Mouse (Mus musculus) lung, postnatal 0 days (tissue): ENCODE data around the gene Ago3. TPM values are rescaled to one million over a fixed set of nuclear protein-coding genes. Genes with fewer than 3 reads are reported as not detected.

ENCODE experiments used
- ATAC-seq: fragments of 200-750 bp; cut with Nextera tagmentation; 2 replicates; pipeline ENCODE4 v1.8.0; 2017; ENCODE audit warnings: moderate library complexity
- DNase-seq: peaks from one replicate; pipeline ENCODE4 v3.0.0-alpha.2; 2016; ENCODE audit warnings: low spot score
- H3K27ac ChIP-seq: fragments of 300-500 bp; sonication (generic); 2 replicates; pipeline ENCODE4 v1.5.1; 2014; ENCODE audit warnings: antibody characterized with exemption, mild to moderate bottlenecking, low read length, mixed read lengths
- H3K27me3 ChIP-seq: fragments of 300-500 bp; sonication (generic); replicated peaks from 2 replicates; pipeline ENCODE4 v1.6.1; 2014; ENCODE audit warnings: low read length, mixed read lengths; ENCODE audit not compliant: insufficient read depth
- H3K36me3 ChIP-seq: fragments of 300-500 bp; sonication (generic); 2 replicates; pipeline ENCODE4 v1.6.1; 2014; ENCODE audit warnings: low read length, mixed read lengths; ENCODE audit not compliant: insufficient read depth
- H3K4me1 ChIP-seq: fragments of 300-500 bp; sonication (generic); 2 replicates; pipeline ENCODE4 v1.6.1; 2014; ENCODE audit warnings: antibody characterized with exemption, low read depth, low read length, mixed read lengths; ENCODE audit not compliant: insufficient read depth
- H3K4me2 ChIP-seq: fragments of 300-500 bp; sonication (generic); replicated peaks from 2 replicates; pipeline ENCODE4 v1.6.1; 2014; ENCODE audit warnings: low read depth, mild to moderate bottlenecking, low read length, moderate library complexity, mixed read lengths
- H3K4me3 ChIP-seq: fragments of 300-500 bp; sonication (generic); 2 replicates; pipeline ENCODE4 v1.5.1; 2014; ENCODE audit warnings: low read depth, low read length
- H3K9ac ChIP-seq: fragments of 300-500 bp; sonication (generic); replicated peaks from 2 replicates; pipeline ENCODE4 v1.6.1; 2014; ENCODE audit warnings: low read depth, mild to moderate bottlenecking
- H3K9me3 ChIP-seq: fragments of 300-500 bp; sonication (generic); 2 replicates; pipeline ENCODE4 v1.6.1; 2016; ENCODE audit warnings: low read length, mixed read lengths
- CTCF ChIP-seq: IDR thresholded peaks from 2 replicates; pipeline ENCODE4 v1.5.1; 2016; ENCODE audit warnings: antibody characterized with exemption, mild to moderate bottlenecking
- EP300 ChIP-seq: IDR thresholded peaks from 2 replicates; pipeline ENCODE4 v1.6.1; 2016; ENCODE audit warnings: antibody characterized with exemption, mild to moderate bottlenecking, control low read depth
- WGBS: fragments of 180-500 bp; shearing (Covaris S2); extraction: QIAGEN DNeasy Blood & Tissue Kit; methylation state at CpG from one replicate; pipeline ENCODE4 v1.1.7; 2014; 5-methylcytosine and 5-hydroxymethylcytosine counted together
- polyA plus RNA-seq: library from polyadenylated mRNA; unstranded; fragments of >200 nt; fragmentation: Nextera tagmentation; extraction: Ambion mirVana; gene quantifications from 2 replicates; pipeline ENCODE4 v1.2.1, GENCODE M21; 2015

Gene Ago3
- polyA plus RNA-seq, 1 experiment from 2014 or later = 8.6 TPM

- DNase-seq (no peak), ATAC-seq (no peak)
- Histone ChIP-seq H3K36me3 (no peaks in the 10 kb centered on the region), H3K4me3 (no peak overlapping the region), H3K9me3 (no peaks in the 10 kb centered on the region), H3K9ac (no peak overlapping the region), H3K4me2 (no peak overlapping the region), H3K27me3 (peaks cover 14% of the 10 kb centered on the region; the same call in 1 of the 2 replicates), H3K4me1 (peaks cover 4% of the 10 kb centered on the region; the same call in 1 of the 2 replicates), H3K27ac (no peak overlapping the region)
- TF ChIP-seq CTCF = no peak
- TF ChIP-seq EP300 = no peak
- 87% methylated on average over 8 of the region's 8 CpGs for WGBS
Observed at GRCm38 (mm10) chr4:126290314-126290713, 139.0 kb downstream of the Ago3 start.

- Histone ChIP-seq H3K27ac (no peak overlapping the region), H3K4me1 (peaks cover 4% of the 10 kb centered on the region; the same call in 1 of the 2 replicates), H3K4me2 (no peak overlapping the region), H3K9me3 (no peaks in the 10 kb centered on the region), H3K4me3 (no peak overlapping the region), H3K9ac (no peak overlapping the region), H3K36me3 (no peaks in the 10 kb centered on the region), H3K27me3 (peaks cover 21% of the 10 kb centered on the region; the same call in 1 of the 2 replicates)
- TF ChIP-seq EP300 (no peak), CTCF (no peak)
- ATAC-seq (no peak), DNase-seq (no peak)
- WGBS = 30% methylated on average over 17 of the region's 17 CpGs
Observed at GRCm38 (mm10) chr4:126288085-126288666, 141.2 kb downstream of the Ago3 start.

GRCm38 (mm10) chr4:126287302-126287995 is 141.9 kb downstream of the Ago3 start:
- no peak overlapping the region for H3K4me3 ChIP-seq
- H3K27ac ChIP-seq = no peak overlapping the region
- WGBS = 29% methylated on average over 11 of the region's 11 CpGs
- no peak overlapping the region for H3K4me2 ChIP-seq
- DNase-seq = peak; percentile 18
- H3K27me3 ChIP-seq = peaks cover 21% of the 10 kb centered on the region; the same call in 1 of the 2 replicates
- H3K9ac ChIP-seq = no peak overlapping the region
- TF ChIP-seq CTCF (no peak), EP300 (no peak)
- no peaks in the 10 kb centered on the region for H3K9me3 ChIP-seq
- peaks cover 4% of the 10 kb centered on the region; the same call in 1 of the 2 replicates for H3K4me1 ChIP-seq
- peak; percentile 36; the same call in 1 of the 2 replicates for ATAC-seq
- no peaks in the 10 kb centered on the region for H3K36me3 ChIP-seq

- H3K27ac ChIP-seq = no peak within 1 kb of the TSS
- peak within 1 kb of the TSS; percentile 38 for H3K4me3 ChIP-seq
- no peak for TF ChIP-seq EP300
- TF ChIP-seq CTCF = no peak
- no peak for DNase-seq
- H3K36me3 ChIP-seq = no peaks in the 10 kb centered on the region
- ATAC-seq = peak; percentile 81
- WGBS = 1% methylated on average over 42 of the region's 42 CpGs
- H3K4me1 ChIP-seq = peaks cover 4% of the 10 kb centered on the region; the same call in 1 of the 2 replicates
- peaks cover 21% of the 10 kb centered on the region; the same call in 1 of the 2 replicates for H3K27me3 ChIP-seq
- H3K9me3 ChIP-seq = no peaks in the 10 kb centered on the region
- peak within 1 kb of the TSS; percentile 78 for H3K4me2 ChIP-seq
- H3K9ac ChIP-seq = no peak within 1 kb of the TSS
Observed at GRCm38 (mm10) chr4:126286492-126286891, 142.9 kb downstream of the Ago3 start, which contains the start of gene Col8a2. Col8a2 (plus strand) TSS chr4:126286793.

GRCm38 (mm10) chr4:126283582-126283981 is 145.8 kb downstream of the Ago3 start:
- H3K36me3 ChIP-seq = no peaks in the 10 kb centered on the region
- DNase-seq (no peak), ATAC-seq (no peak)
- H3K4me1 ChIP-seq = peaks cover 4% of the 10 kb centered on the region; the same call in 1 of the 2 replicates
- H3K9me3 ChIP-seq = no peaks in the 10 kb centered on the region
- H3K4me3 ChIP-seq = no peak overlapping the region
- TF ChIP-seq EP300 = no peak
- H3K9ac ChIP-seq = no peak overlapping the region
- H3K27ac ChIP-seq = no peak overlapping the region
- peaks cover 21% of the 10 kb centered on the region; the same call in 1 of the 2 replicates for H3K27me3 ChIP-seq
- WGBS = 77% methylated on average over 8 of the region's 8 CpGs
- no peak overlapping the region for H3K4me2 ChIP-seq

- 59% methylated on average over 9 of the region's 9 CpGs for WGBS
Observed at GRCm38 (mm10) chr4:126281706-126282105, 147.7 kb downstream of the Ago3 start.

More at GRCm38 (mm10) chr4:126281706-126282105, 147.7 kb downstream of the Ago3 start:
- H3K4me3 ChIP-seq = no peak overlapping the region
- DNase-seq (no peak), ATAC-seq (no peak)
- H3K9me3 ChIP-seq = no peaks in the 10 kb centered on the region
- H3K4me1 ChIP-seq = peaks cover 4% of the 10 kb centered on the region; the same call in 1 of the 2 replicates
- TF ChIP-seq CTCF (no peak), EP300 (no peak)
- H3K36me3 ChIP-seq = no peaks in the 10 kb centered on the region
- H3K27me3 ChIP-seq = peaks cover 19% of the 10 kb centered on the region; the same call in 1 of the 2 replicates
- no peak overlapping the region for H3K27ac ChIP-seq
- H3K4me2 ChIP-seq = no peak overlapping the region
- no peak overlapping the region for H3K9ac ChIP-seq

Other genes starting within 250 kb of the Ago3 start
- gene Thrap3, start 226.8 kb downstream of the Ago3 start, polyA plus RNA-seq = 98.6 and 112 TPM in 2 replicates
- gene Map7d1, start 173.2 kb downstream of the Ago3 start, polyA plus RNA-seq = 27.2 and 33.3 TPM in 2 replicates
- 95.9 and 97.9 TPM in 2 replicates for gene Trappc3, start 167.2 kb downstream of the Ago3 start, polyA plus RNA-seq
- 1.4 and 1.9 TPM in 2 replicates for gene Col8a2, start 142.8 kb downstream of the Ago3 start, polyA plus RNA-seq
- 40.9 and 42.1 TPM in 2 replicates for gene Adprhl2, start 107.9 kb downstream of the Ago3 start, polyA plus RNA-seq
- gene Tekt2, start 103.9 kb downstream of the Ago3 start, polyA plus RNA-seq = 14.6 and 15.7 TPM in 2 replicates
- gene Ago1, start 39.0 kb upstream of the Ago3 start, polyA plus RNA-seq = 5.4 and 5.7 TPM in 2 replicates
- gene Ago4, start 103.9 kb upstream of the Ago3 start, polyA plus RNA-seq = 5.6 and 6.1 TPM in 2 replicates
- 3.2 and 3.5 TPM in 2 replicates for gene Clspn, start 127.4 kb upstream of the Ago3 start, polyA plus RNA-seq
- 2.6 and 3.0 TPM in 2 replicates for gene 5730409E04Rik, start 180.3 kb upstream of the Ago3 start, polyA plus RNA-seq
- gene Psmb2, start 248.1 kb upstream of the Ago3 start, polyA plus RNA-seq = 316 and 342 TPM in 2 replicates